Mouse (Mus musculus): ENCODE data around the gene Synj1.

- TF ChIP-seq CTCF (IDR thresholded peaks at IDR 0.05; ENCODE audit: extremely low read depth, insufficient read depth, insufficient read length, insufficient replicate concordance) (no peak), POLR2A (IDR thresholded peaks at IDR 0.05; ENCODE audit: low read depth, low read length) (no peak)
These were observed 40.1 kb downstream of the Synj1 start for GRCm38 (mm10) chr16:90971004-90971403.
